Mouse (Mus musculus) embryonic facial prominence, embryonic 14.5 days (tissue): ENCODE data around the gene Zfp13. TPM values are rescaled to one million over a fixed set of nuclear protein-coding genes. Genes with fewer than 3 reads are reported as not detected.

ENCODE experiments used
- ATAC-seq: fragments of 200-750 bp; cut with Nextera tagmentation; 2 replicates; pipeline ENCODE4 v1.8.0; 2017; ENCODE audit warnings: low read depth, moderate number of reproducible peaks, moderate TSS enrichment
- DNase-seq: peaks from one replicate; pipeline ENCODE4 v3.0.0-alpha.2; 2015; ENCODE audit warnings: low spot score
- H3K27ac ChIP-seq: fragments of 300-500 bp; sonication (generic); replicated peaks from 2 replicates; pipeline ENCODE4 v1.5.1; 2014; ENCODE audit warnings: low read depth, mild to moderate bottlenecking, low read length, moderate library complexity
- H3K27me3 ChIP-seq: fragments of 300-500 bp; sonication (generic); replicated peaks from 2 replicates; pipeline ENCODE4 v1.6.1; 2014; ENCODE audit warnings: low read length; ENCODE audit not compliant: control insufficient read depth, insufficient read depth
- H3K36me3 ChIP-seq: fragments of 300-500 bp; sonication (generic); 2 replicates; pipeline ENCODE4 v1.6.1; 2014; ENCODE audit warnings: low read length, mixed read lengths; ENCODE audit not compliant: control insufficient read depth, insufficient read depth
- H3K4me1 ChIP-seq: fragments of 300-500 bp; sonication (generic); 2 replicates; pipeline ENCODE4 v1.6.1; 2014; ENCODE audit warnings: antibody characterized with exemption, low read length; ENCODE audit not compliant: control insufficient read depth, insufficient read depth
- H3K4me2 ChIP-seq: fragments of 300-500 bp; sonication (generic); 2 replicates; pipeline ENCODE4 v1.6.1; 2014; ENCODE audit warnings: low read depth, mild to moderate bottlenecking, low read length, moderate library complexity, mixed read lengths
- H3K4me3 ChIP-seq: fragments of 300-500 bp; sonication (generic); 2 replicates; pipeline ENCODE4 v1.5.1; 2014; ENCODE audit warnings: low read depth, mild to moderate bottlenecking, low read length
- H3K9ac ChIP-seq: fragments of 300-500 bp; sonication (generic); 2 replicates; pipeline ENCODE4 v1.6.1; 2014; ENCODE audit warnings: low read depth, mild to moderate bottlenecking, low read length, moderate library complexity, mixed read lengths
- H3K9me3 ChIP-seq: fragments of 300-500 bp; sonication (generic); 2 replicates; pipeline ENCODE4 v1.6.1; 2016; ENCODE audit warnings: low read length; ENCODE audit not compliant: control insufficient read depth
- WGBS: fragments of 180-500 bp; shearing (Covaris S2); extraction: QIAGEN DNeasy Blood & Tissue Kit; methylation state at CpG from one replicate; pipeline ENCODE4 v1.1.7; 2014; 5-methylcytosine and 5-hydroxymethylcytosine counted together
- polyA plus RNA-seq: library from polyadenylated mRNA; unstranded; fragments of >200 nt; fragmentation: Nextera tagmentation; extraction: Ambion mirVana; gene quantifications from 2 replicates; pipeline ENCODE4 v1.2.1, GENCODE M21; 2014

The Zfp13 gene
- polyA plus RNA-seq, 1 experiment from 2014 or later: 11.7 TPM

GRCm38 (mm10) chr17:23544766-23545165, 54.5 kb downstream of the Zfp13 start:
- Histone ChIP-seq H3K27me3 (peaks cover 21% of the 10 kb centered on the region), H3K4me2 (no peak overlapping the region), H3K4me1 (peaks cover 8% of the 10 kb centered on the region), H3K9me3 (no peaks in the 10 kb centered on the region), H3K4me3 (no peak overlapping the region), H3K36me3 (no peaks in the 10 kb centered on the region), H3K27ac (no peak overlapping the region), H3K9ac (no peak overlapping the region)
- 92% methylated on average over 1 of the region's 1 CpGs for WGBS
- DNase-seq (no peak), ATAC-seq (no peak)

DNA sequence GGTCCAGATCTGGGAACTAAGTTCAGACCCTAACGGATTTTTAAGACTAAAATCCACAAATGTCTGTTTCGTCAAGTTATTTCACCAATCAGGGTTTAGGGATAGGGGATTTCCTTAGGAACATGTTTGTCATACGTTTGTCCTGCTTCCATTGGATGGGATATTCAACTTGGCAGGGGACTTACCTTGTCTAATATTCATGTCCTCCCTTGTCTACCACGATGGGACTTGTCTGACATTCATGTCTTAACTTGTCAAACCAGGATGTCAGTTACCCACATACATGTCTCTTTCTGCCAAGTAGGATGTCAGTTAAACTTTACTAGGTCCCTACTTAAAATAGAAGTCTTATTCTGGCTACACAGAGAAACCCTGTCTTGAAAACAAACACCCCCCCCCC, 55.3 kb downstream of the Zfp13 start:
- H3K9ac ChIP-seq: no peak overlapping the region
- H3K27ac ChIP-seq: no peak overlapping the region
- DNase-seq: peak; percentile 34
- H3K36me3 ChIP-seq: no peaks in the 10 kb centered on the region
- H3K4me3 ChIP-seq: no peak overlapping the region
- H3K27me3 ChIP-seq: peaks cover 29% of the 10 kb centered on the region
- ATAC-seq: no peak
- no peaks in the 10 kb centered on the region for H3K9me3 ChIP-seq
- H3K4me1 ChIP-seq: 0 out of 2 replicates have a peak, but pooled peaks cover 2% of the 10 kb centered on the region
- 0 out of 2 replicates have a peak overlapping the region, but pooled peaks have one; percentile 2 for H3K4me2 ChIP-seq
- WGBS: 65% methylated on average over 4 of the region's 4 CpGs

- H3K27me3 ChIP-seq: peaks cover 35% of the 10 kb centered on the region
- ATAC-seq (no peak; the same call in 1 of the 2 replicates), DNase-seq (peak; percentile 77)
- H3K27ac ChIP-seq: no peak overlapping the region
- no peak overlapping the region for H3K9ac ChIP-seq
- H3K4me2 ChIP-seq: 0 out of 2 replicates have a peak overlapping the region, but pooled peaks have one; percentile 2
- H3K4me1 ChIP-seq: 0 out of 2 replicates have a peak, but pooled peaks cover 2% of the 10 kb centered on the region
- no peaks in the 10 kb centered on the region for H3K9me3 ChIP-seq
- 27% methylated on average over 5 of the region's 5 CpGs for WGBS
- H3K4me3 ChIP-seq: no peak overlapping the region
- H3K36me3 ChIP-seq: no peaks in the 10 kb centered on the region
Measured at GRCm38 (mm10) chr17:23543325-23543724, 56.0 kb downstream of the Zfp13 start.

DNA sequence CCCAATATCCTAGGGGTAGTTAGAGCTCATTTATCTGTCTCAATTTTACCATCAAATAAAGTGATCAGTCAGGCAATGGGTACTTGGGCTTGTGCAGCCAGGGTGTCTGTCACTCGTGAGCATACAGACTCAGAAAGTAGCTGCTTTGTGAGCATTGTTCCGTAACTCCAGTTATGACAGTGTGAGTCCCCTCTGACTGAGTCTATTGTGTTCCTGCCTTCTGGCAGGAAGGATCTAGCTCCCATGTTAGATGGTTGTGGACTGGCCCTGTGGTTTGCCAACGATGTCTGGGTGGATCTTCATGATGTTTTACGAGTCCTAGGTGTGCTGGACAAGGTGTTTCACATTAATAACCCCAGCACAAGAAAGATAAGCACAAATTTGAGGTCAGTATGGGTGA, 56.5 kb downstream of the Zfp13 start:
- no peak for ATAC-seq
- Histone ChIP-seq H3K4me2 (no peak overlapping the region), H3K9me3 (no peaks in the 10 kb centered on the region), H3K9ac (no peak overlapping the region), H3K27me3 (peaks cover 39% of the 10 kb centered on the region), H3K4me3 (no peak overlapping the region), H3K4me1 (0 out of 2 replicates have a peak, but pooled peaks cover 7% of the 10 kb centered on the region), H3K36me3 (no peaks in the 10 kb centered on the region), H3K27ac (no peak overlapping the region)
- 27% methylated on average over 4 of the region's 4 CpGs for WGBS
- no peak for DNase-seq

- no peak overlapping the region for H3K27ac ChIP-seq
- peaks cover 46% of the 10 kb centered on the region for H3K27me3 ChIP-seq
- H3K4me1 ChIP-seq: 0 out of 2 replicates have a peak, but pooled peaks cover 10% of the 10 kb centered on the region
- DNase-seq (no peak), ATAC-seq (no peak)
- H3K4me2 ChIP-seq: peak overlapping the region; percentile 24
- no peaks in the 10 kb centered on the region for H3K9me3 ChIP-seq
- no peaks in the 10 kb centered on the region for H3K36me3 ChIP-seq
- WGBS: 13% methylated on average over 12 of the region's 12 CpGs
- no peak overlapping the region for H3K9ac ChIP-seq
- H3K4me3 ChIP-seq: no peak overlapping the region
Measured at GRCm38 (mm10) chr17:23542004-23542720, 57.1 kb downstream of the Zfp13 start.

DNA sequence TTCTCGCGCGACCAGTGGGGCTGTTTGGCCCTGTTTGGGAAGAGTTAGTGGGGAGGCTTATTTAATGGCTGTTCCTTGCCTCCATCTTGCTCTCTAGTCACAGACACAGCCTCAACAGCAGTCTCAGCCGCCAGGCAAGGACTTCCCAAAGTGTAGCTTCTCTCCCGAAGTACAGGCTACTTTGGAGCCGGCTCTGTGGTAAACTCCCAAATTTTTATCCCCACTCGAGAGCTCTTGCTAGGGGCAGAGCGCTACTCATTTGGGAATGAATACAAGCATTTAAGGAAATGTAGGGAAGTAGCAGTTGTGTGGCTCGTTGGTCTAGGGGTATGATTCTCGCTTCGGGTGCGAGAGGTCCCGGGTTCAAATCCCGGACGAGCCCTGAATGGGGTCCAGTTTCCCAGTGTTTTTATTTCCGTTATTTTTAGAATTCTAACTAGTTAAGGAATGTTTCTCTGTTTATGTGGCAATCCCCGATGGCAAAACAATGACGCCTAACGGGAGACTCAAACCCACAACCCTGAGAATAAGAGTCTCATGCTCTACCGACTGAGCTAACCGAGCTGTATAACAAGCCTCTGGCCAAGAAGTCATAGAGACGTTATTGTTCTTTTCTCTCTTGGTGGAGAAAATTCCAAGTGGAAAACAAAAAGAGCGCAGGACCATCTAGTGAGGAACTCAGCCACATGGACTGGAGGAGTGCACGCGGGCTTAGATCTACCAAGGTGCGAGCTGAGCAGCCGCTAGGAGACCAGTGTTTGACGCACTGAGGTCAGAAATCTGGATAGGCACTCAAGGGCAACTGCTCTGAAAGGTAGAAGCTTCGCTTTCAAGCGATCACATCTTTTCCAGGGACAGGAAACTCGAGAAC, 58.4 kb downstream of the Zfp13 start:
- no peak overlapping the region for H3K27ac ChIP-seq
- no peak for DNase-seq
- peak overlapping the region; percentile 30 for H3K4me3 ChIP-seq
- H3K9me3 ChIP-seq: no peaks in the 10 kb centered on the region
- no peaks in the 10 kb centered on the region for H3K36me3 ChIP-seq
- peaks cover 49% of the 10 kb centered on the region for H3K27me3 ChIP-seq
- WGBS: 16% methylated on average over 31 of the region's 31 CpGs
- ATAC-seq: 0 out of 2 replicates have a peak, but pooled peaks have one; percentile 27
- peak overlapping the region; percentile 36 for H3K4me2 ChIP-seq
- 0 out of 2 replicates have a peak, but pooled peaks cover 10% of the 10 kb centered on the region for H3K4me1 ChIP-seq
- H3K9ac ChIP-seq: no peak overlapping the region; the same call in 1 of the 2 replicates

DNA sequence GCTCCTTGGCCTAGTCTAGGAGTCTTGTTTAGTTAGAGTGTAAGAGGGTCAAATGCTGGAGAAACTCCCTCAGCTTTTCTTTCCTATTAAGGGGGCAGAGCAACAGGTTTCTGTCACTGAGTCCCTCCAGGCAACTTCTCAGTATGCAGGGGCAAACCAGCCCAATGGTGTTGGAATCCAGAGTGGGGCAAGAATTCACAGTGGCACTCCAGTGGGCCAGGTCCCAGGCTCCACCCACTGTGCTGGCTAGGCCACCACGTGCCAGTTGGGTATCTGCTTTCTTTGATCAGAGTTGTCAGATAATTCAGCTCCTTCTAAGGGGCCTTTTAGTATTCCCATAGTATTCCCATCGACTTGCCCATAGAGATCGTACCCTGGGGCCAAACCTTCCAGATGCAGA, 59.2 kb downstream of the Zfp13 start:
- no peak for DNase-seq
- H3K27me3 ChIP-seq: peaks cover 49% of the 10 kb centered on the region
- no peak overlapping the region for H3K9ac ChIP-seq
- 0 out of 2 replicates have a peak, but pooled peaks cover 10% of the 10 kb centered on the region for H3K4me1 ChIP-seq
- ATAC-seq: no peak
- no peak overlapping the region; the same call in 1 of the 2 replicates for H3K4me3 ChIP-seq
- WGBS: 28% methylated on average over 3 of the region's 3 CpGs
- no peaks in the 10 kb centered on the region for H3K36me3 ChIP-seq
- H3K9me3 ChIP-seq: no peaks in the 10 kb centered on the region
- H3K27ac ChIP-seq: no peak overlapping the region
- peak overlapping the region; percentile 36; the same call in 1 of the 2 replicates for H3K4me2 ChIP-seq

DNA sequence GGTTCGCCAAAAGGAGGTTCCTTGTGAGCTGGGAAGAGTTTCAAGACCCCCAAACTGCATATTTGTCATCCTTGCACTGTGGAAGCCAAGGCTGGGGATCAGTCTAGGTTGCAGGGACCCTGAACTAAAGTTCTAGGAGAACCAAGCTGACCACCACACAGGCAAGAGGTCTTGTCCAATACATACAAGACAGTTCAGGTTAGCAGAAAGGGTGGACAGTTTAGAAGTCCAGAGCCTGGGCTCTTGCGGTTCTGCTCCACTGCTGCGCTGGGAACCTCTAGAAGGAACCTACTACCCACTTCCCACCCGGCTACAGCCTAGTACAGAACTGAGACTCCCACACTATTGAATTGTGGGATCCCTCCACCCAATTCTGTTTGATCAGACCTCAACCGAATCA, 59.7 kb downstream of the Zfp13 start:
- no peak overlapping the region for H3K4me3 ChIP-seq
- H3K9ac ChIP-seq: no peak overlapping the region
- no peak for ATAC-seq
- H3K4me1 ChIP-seq: 0 out of 2 replicates have a peak, but pooled peaks cover 10% of the 10 kb centered on the region
- H3K27ac ChIP-seq: no peak overlapping the region
- H3K4me2 ChIP-seq: no peak overlapping the region
- peaks cover 54% of the 10 kb centered on the region for H3K27me3 ChIP-seq
- DNase-seq: no peak
- WGBS: 88% methylated on average over 5 of the region's 5 CpGs
- no peaks in the 10 kb centered on the region for H3K36me3 ChIP-seq
- H3K9me3 ChIP-seq: no peaks in the 10 kb centered on the region
